Mouse (Mus musculus) limb, embryonic 11.5 days (tissue): Measurements from ENCODE around the gene Ms4a18. TPM values are rescaled to one million over a fixed set of nuclear protein-coding genes. Genes with fewer than 3 reads are reported as not detected.
A peak's percentile ranks its signal among the peaks of the same experiment; 100 is the strongest.

Source experiments
- ATAC-seq: fragments of 200-750 bp; cut with Nextera tagmentation; 2 replicates; pipeline ENCODE4 v1.8.0; 2017; ENCODE audit warnings: low read depth; ENCODE audit not compliant: insufficient number of reproducible peaks, low FRiP score, low TSS enrichment
- DNase-seq: peaks from one replicate; pipeline ENCODE4 v3.0.0-alpha.2; 2015; ENCODE audit warnings: low spot score
- H3K27ac ChIP-seq: fragments of 300-500 bp; sonication (generic); replicated peaks from 2 replicates; pipeline ENCODE4 v1.5.1; 2014; ENCODE audit warnings: low read depth, mild to moderate bottlenecking, low read length
- H3K27me3 ChIP-seq: fragments of 300-500 bp; sonication (generic); 2 replicates; pipeline ENCODE4 v1.6.1; 2014; ENCODE audit warnings: mild to moderate bottlenecking, low read length, mixed read lengths; ENCODE audit not compliant: control insufficient read depth, insufficient read depth
- H3K36me3 ChIP-seq: fragments of 300-500 bp; sonication (generic); 2 replicates; pipeline ENCODE4 v1.6.1; 2014; ENCODE audit warnings: mild to moderate bottlenecking, low read length, moderate library complexity, mixed read lengths; ENCODE audit not compliant: control insufficient read depth, insufficient read depth
- H3K4me1 ChIP-seq: fragments of 300-500 bp; sonication (generic); 2 replicates; pipeline ENCODE4 v1.6.1; 2014; ENCODE audit warnings: low read length, mixed read lengths; ENCODE audit not compliant: control insufficient read depth, insufficient read depth
- H3K4me2 ChIP-seq: fragments of 300-500 bp; sonication (generic); 2 replicates; pipeline ENCODE4 v1.6.1; 2014; ENCODE audit warnings: low read depth, mild to moderate bottlenecking, moderate library complexity; ENCODE audit not compliant: severe bottlenecking
- H3K4me3 ChIP-seq: fragments of 300-500 bp; sonication (generic); 2 replicates; pipeline ENCODE4 v1.5.1; 2014; ENCODE audit warnings: low read depth, low read length
- H3K9ac ChIP-seq: fragments of 300-500 bp; sonication (generic); 2 replicates; pipeline ENCODE4 v1.6.1; 2014; ENCODE audit warnings: mild to moderate bottlenecking, low read length
- H3K9me3 ChIP-seq: fragments of 300-500 bp; sonication (generic); 2 replicates; pipeline ENCODE4 v1.6.1; 2016; ENCODE audit warnings: low read length; ENCODE audit not compliant: control insufficient read depth
- WGBS: fragments of 180-500 bp; shearing (Covaris S2); extraction: QIAGEN DNeasy Blood & Tissue Kit; methylation state at CpG from one replicate; pipeline ENCODE4 v1.1.7; 2014; 5-methylcytosine and 5-hydroxymethylcytosine counted together
- polyA plus RNA-seq: library from polyadenylated mRNA; unstranded; fragments of >200 nt; fragmentation: Nextera tagmentation; extraction: Ambion mirVana; gene quantifications from 2 replicates; pipeline ENCODE4 v1.2.1, GENCODE M21; 2014

The Ms4a18 gene
- polyA plus RNA-seq, 1 experiment from 2014 or later, result not detected

GRCm38 (mm10) chr19:10993150-10993549 lies 24.7 kb downstream of the Ms4a18 start, which contains the start of gene Ms4a15:
Gene Ms4a15 (minus strand): TSS chr19:10993250.
- no peak within 1 kb of the TSS for H3K4me2 ChIP-seq
- no peak within 1 kb of the TSS for H3K27ac ChIP-seq
- ATAC-seq (no peak), DNase-seq (no peak)
- WGBS, result 87% methylated on average over 7 of the region's 7 CpGs
- no peak within 1 kb of the TSS for H3K9ac ChIP-seq
- H3K36me3 ChIP-seq, result no peaks in the 10 kb centered on the region
- no peaks in the 10 kb centered on the region for H3K4me1 ChIP-seq
- H3K27me3 ChIP-seq, result no peaks in the 10 kb centered on the region
- H3K4me3 ChIP-seq, result no peak within 1 kb of the TSS
- H3K9me3 ChIP-seq, result no peaks in the 10 kb centered on the region

GRCm38 (mm10) chr19:10991911-10992310 lies 25.9 kb downstream of the Ms4a18 start:
- Histone ChIP-seq H3K4me3 (no peak overlapping the region), H3K36me3 (no peaks in the 10 kb centered on the region), H3K4me2 (no peak overlapping the region), H3K27ac (no peak overlapping the region), H3K4me1 (no peaks in the 10 kb centered on the region), H3K27me3 (no peaks in the 10 kb centered on the region), H3K9me3 (no peaks in the 10 kb centered on the region), H3K9ac (no peak overlapping the region)
- ATAC-seq (no peak), DNase-seq (no peak)

GRCm38 (mm10) chr19:10990751-10991150 lies 27.1 kb downstream of the Ms4a18 start:
- H3K9ac ChIP-seq, result no peak overlapping the region
- no peak overlapping the region for H3K4me2 ChIP-seq
- H3K9me3 ChIP-seq, result no peaks in the 10 kb centered on the region
- DNase-seq (no peak), ATAC-seq (no peak)
- no peaks in the 10 kb centered on the region for H3K27me3 ChIP-seq
- H3K4me1 ChIP-seq, result no peaks in the 10 kb centered on the region
- 15% methylated on average over 1 of the region's 1 CpGs for whole genome bisulfite sequencing
- no peak overlapping the region for H3K4me3 ChIP-seq
- no peaks in the 10 kb centered on the region for H3K36me3 ChIP-seq
- H3K27ac ChIP-seq, result no peak overlapping the region

- no peak for DNase-seq
- Histone ChIP-seq H3K27me3 (no peaks in the 10 kb centered on the region), H3K36me3 (no peaks in the 10 kb centered on the region), H3K4me3 (no peak overlapping the region), H3K9ac (no peak overlapping the region), H3K4me1 (no peaks in the 10 kb centered on the region), H3K9me3 (no peaks in the 10 kb centered on the region), H3K27ac (no peak overlapping the region), H3K4me2 (no peak overlapping the region)
- ATAC-seq, result no peak
- WGBS, result 81% methylated on average over 1 of the region's 1 CpGs
Observed at GRCm38 (mm10) chr19:10988563-10988962, 29.3 kb downstream of the Ms4a18 start.

GRCm38 (mm10) chr19:10985889-10986288 lies 31.9 kb downstream of the Ms4a18 start:
- H3K36me3 ChIP-seq, result no peaks in the 10 kb centered on the region
- no peaks in the 10 kb centered on the region for H3K4me1 ChIP-seq
- H3K9ac ChIP-seq, result no peak overlapping the region
- no peak for DNase-seq
- H3K9me3 ChIP-seq, result no peaks in the 10 kb centered on the region
- no peak overlapping the region for H3K4me3 ChIP-seq
- no peak overlapping the region for H3K27ac ChIP-seq
- no peaks in the 10 kb centered on the region for H3K27me3 ChIP-seq
- WGBS, result 91% methylated on average over 4 of the region's 4 CpGs
- H3K4me2 ChIP-seq, result no peak overlapping the region
- ATAC-seq, result no peak

- H3K9ac ChIP-seq, result no peak overlapping the region
- no peaks in the 10 kb centered on the region for H3K9me3 ChIP-seq
- no peak overlapping the region for H3K27ac ChIP-seq
- no peak overlapping the region for H3K4me2 ChIP-seq
- no peak for DNase-seq
- H3K4me1 ChIP-seq, result no peaks in the 10 kb centered on the region
- H3K36me3 ChIP-seq, result no peaks in the 10 kb centered on the region
- no peak overlapping the region for H3K4me3 ChIP-seq
- H3K27me3 ChIP-seq, result no peaks in the 10 kb centered on the region
- WGBS, result 78% methylated on average over 13 of the region's 13 CpGs
- ATAC-seq, result no peak
Observed at GRCm38 (mm10) chr19:10984551-10984950, 33.3 kb downstream of the Ms4a18 start.

- DNase-seq, result peak; percentile 56
- Histone ChIP-seq H3K27me3 (no peaks in the 10 kb centered on the region), H3K9ac (no peak overlapping the region)
Observed at GRCm38 (mm10) chr19:10983146-10983545, 34.7 kb downstream of the Ms4a18 start.

GRCm38 (mm10) chr19:10980210-10980609 lies 37.6 kb downstream of the Ms4a18 start:
- Histone ChIP-seq H3K9ac (no peak overlapping the region), H3K4me1 (no peaks in the 10 kb centered on the region), H3K27me3 (no peaks in the 10 kb centered on the region), H3K4me2 (no peak overlapping the region), H3K27ac (no peak overlapping the region), H3K9me3 (no peaks in the 10 kb centered on the region), H3K36me3 (no peaks in the 10 kb centered on the region), H3K4me3 (no peak overlapping the region)
- 88% methylated on average over 5 of the region's 5 CpGs for WGBS
- DNase-seq, result no peak
- no peak for ATAC-seq

More at GRCm38 (mm10) chr19:10983146-10983545, 34.7 kb downstream of the Ms4a18 start:
- no peak overlapping the region for H3K4me2 ChIP-seq
- no peaks in the 10 kb centered on the region for H3K4me1 ChIP-seq
- no peaks in the 10 kb centered on the region for H3K36me3 ChIP-seq
- WGBS, result 19% methylated on average over 14 of the region's 14 CpGs
- ATAC-seq, result no peak
- no peak overlapping the region for H3K27ac ChIP-seq
- H3K9me3 ChIP-seq, result no peaks in the 10 kb centered on the region
- no peak overlapping the region for H3K4me3 ChIP-seq
